Mouse (Mus musculus) CH12.LX (cell line): ENCODE measurements around the gene Abcb9. TPM values are rescaled to one million over a fixed set of nuclear protein-coding genes. Genes with fewer than 3 reads are reported as not detected.

Experiments used
- DNase-seq: peaks from one replicate; pipeline ENCODE4 v3.0.0-alpha.2; 2013; ENCODE audit errors: extremely low read depth
- H3K27ac ChIP-seq: 2 replicates; pipeline ENCODE4 v1.5.1; 2012; ENCODE audit warnings: low read depth, mild to moderate bottlenecking, control low read depth, moderate library complexity; ENCODE audit not compliant: insufficient read depth
- H3K27me3 ChIP-seq: replicated peaks from 2 replicates; pipeline ENCODE3; 2012; ENCODE audit warnings: inconsistent platforms
- H3K36me3 ChIP-seq, 2 experiments: replicated peaks in 1 of 2; 2 replicates each; pipeline versions ENCODE3 to v1.6.1; 2012; ENCODE audit warnings: inconsistent platforms in 1 of 2, low read length in 1 of 2, mild to moderate bottlenecking in 1 of 2, mixed read lengths in 1 of 2, moderate library complexity in 1 of 2; ENCODE audit not compliant: control insufficient read depth in 1 of 2, insufficient read depth in 1 of 2
- H3K4me1 ChIP-seq, 2 experiments: 2 replicates each; pipeline ENCODE4 v1.6.1; 2012; ENCODE audit warnings: inconsistent platforms in 1 of 2, moderate library complexity in 1 of 2; ENCODE audit not compliant: insufficient read depth in 2 of 2, control insufficient read depth in 1 of 2
- H3K4me2 ChIP-seq: 2 replicates; pipeline ENCODE4 v1.6.1; 2012; ENCODE audit warnings: low read depth, mild to moderate bottlenecking, control low read depth; ENCODE audit not compliant: poor library complexity, insufficient read depth, severe bottlenecking
- H3K4me3 ChIP-seq, 3 experiments: fragments of 150-350 bp in 1 of 3; sonication (generic) in 1 of 3; replicated peaks in 1 of 3; 2 replicates each; pipeline versions ENCODE3 to v1.5.1; 2011 to 2012; ENCODE audit warnings: low read depth in 2 of 3, low read length in 2 of 3, mild to moderate bottlenecking in 2 of 3, moderate library complexity in 2 of 3, control low read depth in 1 of 3, improper control_type of control experiment in 1 of 3, inconsistent platforms in 1 of 3, mixed read lengths in 1 of 3; ENCODE audit not compliant: poor library complexity in 1 of 3
- H3K79me2 ChIP-seq: replicated peaks from 2 replicates; pipeline ENCODE4 v1.6.1; 2012; ENCODE audit warnings: mild to moderate bottlenecking, moderate library complexity; ENCODE audit not compliant: control insufficient read depth, poor library complexity, insufficient read depth, severe bottlenecking; ENCODE audit errors: extremely low read depth
- H3K9ac ChIP-seq: 2 replicates; pipeline ENCODE4 v1.6.1; 2012; ENCODE audit warnings: low read depth, mild to moderate bottlenecking, control low read depth, moderate library complexity; ENCODE audit not compliant: insufficient read depth
- H3K9me3 ChIP-seq: replicated peaks from 2 replicates; pipeline ENCODE3; 2012; ENCODE audit warnings: low read length, inconsistent platforms, mixed read lengths
- BHLHE40 ChIP-seq: IDR thresholded peaks from 2 replicates; pipeline ENCODE4 v1.6.1; 2011; ENCODE audit warnings: mild to moderate bottlenecking, low read depth, low read length, improper control_type of control experiment
- CHD1 ChIP-seq: IDR thresholded peaks from 2 replicates; pipeline ENCODE4 v1.6.1; 2012; ENCODE audit warnings: low read depth, low read length, improper control_type of control experiment, inconsistent platforms
- CHD2 ChIP-seq: IDR thresholded peaks from 2 replicates; pipeline ENCODE4 v1.6.1; 2011; ENCODE audit warnings: low read length, improper control_type of control experiment
- CTCF ChIP-seq, 2 experiments: IDR thresholded peaks in 1 of 2; conservative IDR thresholded peaks in 1 of 2; 2 replicates each; pipeline ENCODE4 v1.5.1; 2011 to 2012; ENCODE audit warnings: low read depth in 2 of 2, low read length in 2 of 2, improper control_type of control experiment in 1 of 2, inconsistent platforms in 1 of 2, mild to moderate bottlenecking in 1 of 2, moderate library complexity in 1 of 2
- E2F4 ChIP-seq: IDR thresholded peaks from 2 replicates; pipeline ENCODE4 v1.6.1; 2011; ENCODE audit warnings: low read depth, low read length, improper control_type of control experiment; ENCODE audit not compliant: insufficient replicate concordance
- ELF1 ChIP-seq: IDR thresholded peaks from 2 replicates; pipeline ENCODE4 v1.6.1; 2014; ENCODE audit warnings: low read depth, mild to moderate bottlenecking, inconsistent platforms, low read length, improper control_type of control experiment
- EP300 ChIP-seq: IDR thresholded peaks from 2 replicates; pipeline ENCODE4 v1.6.1; 2011; ENCODE audit warnings: low read length, improper control_type of control experiment
- ETS1 ChIP-seq: conservative IDR thresholded peaks from 2 replicates; pipeline ENCODE4 v1.6.1; 2012; ENCODE audit warnings: low read depth, mild to moderate bottlenecking, inconsistent platforms, low read length, improper control_type of control experiment, moderate library complexity
- GABPA ChIP-seq: IDR thresholded peaks from 2 replicates; pipeline ENCODE4 v1.6.1; 2012; ENCODE audit warnings: low read depth, low read length, improper control_type of control experiment, inconsistent platforms; ENCODE audit not compliant: insufficient replicate concordance
- HCFC1 ChIP-seq: IDR thresholded peaks from 2 replicates; pipeline ENCODE4 v1.6.1; 2012; ENCODE audit warnings: low read depth, mild to moderate bottlenecking, inconsistent platforms, low read length, improper control_type of control experiment
- IRF4 ChIP-seq: IDR thresholded peaks from 2 replicates; pipeline ENCODE4 v1.6.1; 2014; ENCODE audit warnings: low read depth, mild to moderate bottlenecking, inconsistent platforms, low read length, improper control_type of control experiment
- JUN ChIP-seq: IDR thresholded peaks from 2 replicates; pipeline ENCODE4 v1.6.1; 2011; ENCODE audit warnings: low read depth, mild to moderate bottlenecking, low read length, improper control_type of control experiment, moderate library complexity; ENCODE audit not compliant: insufficient read depth
- JUND ChIP-seq: conservative IDR thresholded peaks from 2 replicates; pipeline ENCODE4 v1.6.1; 2011; ENCODE audit warnings: low read depth, low read length, improper control_type of control experiment
- KAT2A ChIP-seq: IDR thresholded peaks from 2 replicates; pipeline ENCODE4 v1.6.1; 2012; ENCODE audit warnings: low read length, improper control_type of control experiment, inconsistent platforms; ENCODE audit not compliant: insufficient replicate concordance
- MAFK ChIP-seq: IDR thresholded peaks from 2 replicates; pipeline ENCODE4 v1.6.1; 2011; ENCODE audit warnings: low read length, improper control_type of control experiment; ENCODE audit not compliant: insufficient replicate concordance
- MAX ChIP-seq: IDR thresholded peaks from 2 replicates; pipeline ENCODE4 v1.6.1; 2011; ENCODE audit warnings: low read length, improper control_type of control experiment
- MAZ ChIP-seq: IDR thresholded peaks from 2 replicates; pipeline ENCODE4 v1.6.1; 2012; ENCODE audit warnings: low read depth, mild to moderate bottlenecking, inconsistent platforms, low read length, improper control_type of control experiment, moderate library complexity
- MEF2A ChIP-seq: IDR thresholded peaks from 2 replicates; pipeline ENCODE4 v1.6.1; 2014; ENCODE audit warnings: low read depth, mild to moderate bottlenecking, inconsistent platforms, low read length, improper control_type of control experiment, borderline replicate concordance
- MXI1 ChIP-seq: IDR thresholded peaks from 2 replicates; pipeline ENCODE4 v1.6.1; 2011; ENCODE audit warnings: mild to moderate bottlenecking, low read depth, low read length, improper control_type of control experiment
- MYC ChIP-seq: IDR thresholded peaks from 2 replicates; pipeline ENCODE4 v1.6.1; 2011; ENCODE audit warnings: low read depth, mild to moderate bottlenecking, improper control_type of control experiment, low read length
- NELFE ChIP-seq: IDR thresholded peaks from 2 replicates; pipeline ENCODE4 v1.6.1; 2011; ENCODE audit warnings: low read depth, low read length, improper control_type of control experiment
- NRF1 ChIP-seq: IDR thresholded peaks from 2 replicates; pipeline ENCODE4 v1.6.1; 2014; ENCODE audit warnings: low read depth, mild to moderate bottlenecking, inconsistent platforms, low read length, improper control_type of control experiment, moderate library complexity
- PAX5 ChIP-seq: IDR thresholded peaks from 2 replicates; pipeline ENCODE4 v1.6.1; 2012; ENCODE audit warnings: low read length, inconsistent platforms, mixed read lengths
- POLR2A ChIP-seq: IDR thresholded peaks from 2 replicates; pipeline ENCODE4 v1.6.1; 2011; ENCODE audit warnings: low read depth, mild to moderate bottlenecking, improper control_type of control experiment, low read length
- POLR2AphosphoS2 ChIP-seq: IDR thresholded peaks from 2 replicates; pipeline ENCODE4 v1.6.1; 2011; ENCODE audit warnings: low read depth, low read length, improper control_type of control experiment
- RAD21 ChIP-seq: IDR thresholded peaks from 2 replicates; pipeline ENCODE4 v1.6.1; 2011; ENCODE audit warnings: low read depth, mild to moderate bottlenecking, low read length, improper control_type of control experiment, moderate library complexity
- RCOR1 ChIP-seq: conservative IDR thresholded peaks from 2 replicates; pipeline ENCODE4 v1.6.1; 2012; ENCODE audit warnings: low read depth, mild to moderate bottlenecking, inconsistent platforms, low read length, improper control_type of control experiment
- SIN3A ChIP-seq: IDR thresholded peaks from 2 replicates; pipeline ENCODE4 v1.6.1; 2012; ENCODE audit warnings: low read length, improper control_type of control experiment, inconsistent platforms
- SMC3 ChIP-seq: IDR thresholded peaks from 2 replicates; pipeline ENCODE4 v1.6.1; 2011; ENCODE audit warnings: low read depth, low read length, improper control_type of control experiment
- TBP ChIP-seq: conservative IDR thresholded peaks from 2 replicates; pipeline ENCODE4 v1.6.1; 2011; ENCODE audit warnings: low read depth, low read length, improper control_type of control experiment
- TCF12 ChIP-seq: IDR thresholded peaks from 2 replicates; pipeline ENCODE4 v1.6.1; 2014; ENCODE audit warnings: low read depth, mild to moderate bottlenecking, inconsistent platforms, low read length, improper control_type of control experiment
- UBTF ChIP-seq: IDR thresholded peaks from 2 replicates; pipeline ENCODE4 v1.6.1; 2012; ENCODE audit warnings: low read depth, mild to moderate bottlenecking, inconsistent platforms, low read length, improper control_type of control experiment, moderate library complexity
- USF1 ChIP-seq: IDR thresholded peaks from 2 replicates; pipeline ENCODE4 v1.6.1; 2014; ENCODE audit warnings: low read depth, mild to moderate bottlenecking, inconsistent platforms, low read length, improper control_type of control experiment
- USF2 ChIP-seq: conservative IDR thresholded peaks from 2 replicates; pipeline ENCODE4 v1.6.1; 2011; ENCODE audit warnings: low read depth, low read length, improper control_type of control experiment
- ZC3H11A ChIP-seq: IDR thresholded peaks from 2 replicates; pipeline ENCODE4 v1.6.1; 2012; ENCODE audit warnings: low read depth, mild to moderate bottlenecking, inconsistent platforms, low read length, improper control_type of control experiment
- ZKSCAN1 ChIP-seq: IDR thresholded peaks from 2 replicates; pipeline ENCODE4 v1.6.1; 2012; ENCODE audit warnings: low read depth, inconsistent platforms, low read length, improper control_type of control experiment, borderline replicate concordance
- ZMIZ1 ChIP-seq: IDR thresholded peaks from 2 replicates; pipeline ENCODE4 v1.6.1; 2012; ENCODE audit warnings: low read depth, mild to moderate bottlenecking, inconsistent platforms, low read length, improper control_type of control experiment
- ZNF384 ChIP-seq: IDR thresholded peaks from 2 replicates; pipeline ENCODE4 v1.6.1; 2012; ENCODE audit warnings: low read depth, low read length, improper control_type of control experiment, inconsistent platforms
- dilution Hi-C: fragments of 300-500 bp; cut with MboI; formaldehyde crosslinking; loops from 2 replicates; pipeline ENCODE4 v1.14.3; 2020; ENCODE audit warnings: low sequenced_read_pairs; ENCODE audit not compliant: extremely low pct_unique_long_range_greater_than_20kb, extremely low pct_ligation_motif_present
- in situ Hi-C: fragments of 300-500 bp; cut with MboI; formaldehyde crosslinking; loops from 3 replicates; pipeline ENCODE4 v1.14.3; 2019; ENCODE audit warnings: low sequenced_read_pairs, low pct_ligation_motif_present, low pct_unique_long_range_greater_than_20kb, mixed read lengths
- polyA plus RNA-seq: library from polyadenylated mRNA; unstranded; fragments of >175 nt; gene quantifications from 2 replicates; pipeline ENCODE4 v1.2.1, GENCODE M21; 2012; ENCODE audit warnings: low read depth; ENCODE audit not compliant: insufficient read length
- total RNA-seq, 2 experiments: library from RNA; depleted of rRNA; stranded (reverse); fragments of 300-350 nt in 1 of 2; fragments of >200 nt in 1 of 2; gene quantifications; 2 replicates each; pipeline ENCODE4 v1.2.3; 2012 to 2014

Abcb9 gene
- total and polyA plus RNA-seq, 3 experiments: 0.44 to 1.4 (median 0.98) TPM

GRCm38 (mm10) chr5:124084588-124085173 lies 10.9 kb downstream of the Abcb9 start:
- Histone ChIP-seq H3K4me3 (no peak overlapping the region), H3K9ac (no peak overlapping the region), H3K27ac (no peak overlapping the region), H3K36me3 (peaks cover 4 to 12% of the 10 kb centered on the region in 2 experiments), H3K27me3 (no peaks in the 10 kb centered on the region), H3K79me2 (no peaks in the 10 kb centered on the region), H3K9me3 (no peaks in the 10 kb centered on the region), H3K4me2 (no peak overlapping the region), H3K4me1 (peaks cover 0 to 10% of the 10 kb centered on the region in 2 experiments; a peak in 1 of 4 replicates)
- in situ Hi-C loops (loop anchor here (5.0 to 10.0 kb wide), 3 partner anchors 82 to 267 kb away; no protein-coding TSS in a partner anchor), dilution Hi-C loops (no loop called here)
- no peak for TF ChIP-seq POLR2A
- TF ChIP-seq EP300: no peak
- TF ChIP-seq PAX5: no peak
- no peak; the same call in 1 of the 2 replicates for TF ChIP-seq RCOR1
- TF ChIP-seq ZMIZ1: no peak
- TF ChIP-seq JUN: no peak
- no peak for TF ChIP-seq TBP
- TF ChIP-seq RAD21: peak; percentile 100
- no peak for TF ChIP-seq CHD1
- TF ChIP-seq BHLHE40: no peak
- TF ChIP-seq ZC3H11A: peak; percentile 99
- no peak for TF ChIP-seq MYC
- TF ChIP-seq SMC3: peak; percentile 100
- peak; percentile 36; the same call in 1 of the 2 replicates for TF ChIP-seq MEF2A
- no peak for TF ChIP-seq E2F4
- TF ChIP-seq MXI1: no peak
- no peak for TF ChIP-seq ZNF384
- TF ChIP-seq HCFC1: no peak
- TF ChIP-seq ZKSCAN1: no peak
- TF ChIP-seq IRF4: 0 out of 2 replicates have a peak, but pooled peaks have one; percentile 24
- TF ChIP-seq GABPA: no peak
- no peak for TF ChIP-seq JUND
- no peak for TF ChIP-seq POLR2AphosphoS2
- 0 out of 2 replicates have a peak, but pooled peaks have one; percentile 50 for TF ChIP-seq TCF12
- 0 out of 2 replicates have a peak, but pooled peaks have one; percentile 40 for TF ChIP-seq MAX
- TF ChIP-seq MAZ: no peak
- no peak for TF ChIP-seq CHD2
- TF ChIP-seq ELF1: 0 out of 2 replicates have a peak, but pooled peaks have one; percentile 27
- no peak for TF ChIP-seq MAFK
- no peak for TF ChIP-seq ETS1
- no peak for TF ChIP-seq USF2
- no peak for TF ChIP-seq UBTF
- no peak for TF ChIP-seq NRF1
- no peak for TF ChIP-seq USF1
- peak; percentile 77; the same call in 1 of the 2 replicates for TF ChIP-seq NELFE
- TF ChIP-seq SIN3A: no peak
- no peak for TF ChIP-seq KAT2A
- peak; percentile 66 to 100 for TF ChIP-seq CTCF (conservative IDR thresholded peaks at IDR 0.05 in 1 of 2, IDR thresholded peaks at IDR 0.05 in 1 of 2; ENCODE audit: low read depth in 2 of 2, low read length in 2 of 2)
- DNase-seq: peak; percentile 86
